Mouse (Mus musculus) lung, adult 18-20 months (tissue): ENCODE results near the gene Nr1i3.
A peak's percentile ranks its signal among the peaks of the same experiment; 100 is the strongest.

ENCODE experiments used
- DNase-seq, 2 experiments: peaks; one replicate each; pipeline ENCODE4 v3.0.0; 2022; ENCODE audit warnings: mixed read lengths in 2 of 2

Gene Nr1i3

GRCm38 (mm10) chr1:171213801-171214496 lies at the start of gene Nr1i3:
TSS of gene Nr1i3 (plus strand) at chr1:171213970.
- DNase-seq = no peak

- DNase-seq = no peak
Measured at GRCm38 (mm10) chr1:171164258-171164657, 49.5 kb upstream of the Nr1i3 start.

- DNase-seq = no peak
Measured at GRCm38 (mm10) chr1:171165629-171166345, 48.0 kb upstream of the Nr1i3 start.

GRCm38 (mm10) chr1:171168906-171169305 lies 44.9 kb upstream of the Nr1i3 start:
- DNase-seq = no peak

GRCm38 (mm10) chr1:171169913-171170312 lies 43.9 kb upstream of the Nr1i3 start:
- no peak for DNase-seq

GRCm38 (mm10) chr1:171171138-171171537 lies 42.6 kb upstream of the Nr1i3 start:
- DNase-seq = no peak

- DNase-seq = no peak
Measured at GRCm38 (mm10) chr1:171172779-171173178, 41.0 kb upstream of the Nr1i3 start.

- DNase-seq = no peak
Measured at GRCm38 (mm10) chr1:171179487-171180171, 34.1 kb upstream of the Nr1i3 start.

GRCm38 (mm10) chr1:171183025-171183424 lies 30.7 kb upstream of the Nr1i3 start:
- no peak for DNase-seq

- no peak for DNase-seq
Measured at GRCm38 (mm10) chr1:171183620-171184019, 30.1 kb upstream of the Nr1i3 start.

GRCm38 (mm10) chr1:171184314-171184713 lies 29.5 kb upstream of the Nr1i3 start:
- DNase-seq = peak; percentile 83 to 86

- DNase-seq = no peak
Measured at GRCm38 (mm10) chr1:171185655-171186054, 28.1 kb upstream of the Nr1i3 start.

- no peak for DNase-seq
Measured at GRCm38 (mm10) chr1:171187851-171188700, 25.7 kb upstream of the Nr1i3 start.

- no peak for DNase-seq
Measured at GRCm38 (mm10) chr1:171189046-171189445, 24.7 kb upstream of the Nr1i3 start.

GRCm38 (mm10) chr1:171189476-171190114 lies 24.2 kb upstream of the Nr1i3 start:
- peak in 1 of 2 experiments; percentile 13 for DNase-seq

GRCm38 (mm10) chr1:171190832-171191231 lies 22.9 kb upstream of the Nr1i3 start:
- DNase-seq = no peak

- DNase-seq = no peak
Measured at GRCm38 (mm10) chr1:171192283-171192682, 21.5 kb upstream of the Nr1i3 start.

- no peak for DNase-seq
Measured at GRCm38 (mm10) chr1:171193093-171193840, 20.5 kb upstream of the Nr1i3 start.

- no peak for DNase-seq
Measured at GRCm38 (mm10) chr1:171193911-171194830, 19.6 kb upstream of the Nr1i3 start.
